Mouse (Mus musculus) liver, embryonic 14.5 days (tissue): ENCODE measurements at regions not wholly inside any gene's neighbourhood (a gene's known extent, or its start where the extent isn't known, plus 50 kb on each side); places are given as distances from the start of the nearest gene placed in this dataset.

Experiments
- CTCF ChIP-seq: IDR thresholded peaks from 2 replicates; pipeline ENCODE4 v1.5.1; 2016; ENCODE audit warnings: antibody characterized with exemption, low read depth, control low read depth
- EP300 ChIP-seq: IDR thresholded peaks from 2 replicates; pipeline ENCODE4 v1.6.1; 2016; ENCODE audit warnings: antibody characterized with exemption, low read depth

GRCm38 (mm10) chr12:70622019-70622418 lies 169.1 kb downstream of the Tmx1 start:
- no peak for TF ChIP-seq CTCF
- no peak for TF ChIP-seq EP300
